Mouse (Mus musculus): ENCODE measurements around the gene Fancb. TPM values are rescaled to one million over a fixed set of nuclear protein-coding genes. Genes with fewer than 3 reads are reported as not detected.

The Fancb gene
- polyA plus RNA-seq, 1 experiment from 2014 or later = 3.3 TPM

DNA sequence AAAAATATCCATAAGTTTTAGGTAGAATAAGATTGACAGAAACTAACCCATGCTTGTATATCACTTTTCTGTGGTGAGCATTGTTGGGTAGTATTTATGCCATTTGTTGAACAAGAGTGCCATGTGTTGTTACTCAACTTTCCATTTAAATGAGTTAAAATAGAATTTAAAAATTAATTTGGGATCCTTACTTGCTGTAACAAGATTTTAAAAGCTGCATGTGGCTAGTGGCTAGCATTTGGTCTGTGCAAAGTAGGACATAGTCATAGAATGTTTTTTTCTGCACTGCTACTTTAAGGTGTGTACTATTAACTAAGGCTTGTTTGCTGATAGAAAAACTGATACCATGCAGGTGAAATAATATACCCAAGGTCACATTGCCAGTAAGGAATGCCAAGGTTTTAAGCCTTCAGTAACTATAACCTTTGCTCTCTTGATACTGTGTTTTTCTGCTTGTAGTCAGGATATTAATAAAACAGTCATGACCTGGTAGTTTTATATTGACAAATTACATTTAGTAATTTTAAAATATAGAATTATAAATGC, 24.5 kb downstream of the Fancb start, which contains the start of gene Gm17604:
Gene Gm17604 (minus strand): TSS at position 51 of the 546 bp plus-strand sequence.
- no peak within 1 kb of the TSS for H3K4me2 ChIP-seq (replicated peaks)
- H3K27me3 ChIP-seq (ENCODE audit: control insufficient read depth, insufficient read depth, low read length) = peaks cover 4% of the 10 kb centered on the region; the same call in 1 of the 2 replicates
- no peak for DNase-seq (ENCODE audit: low spot score)
- no peak within 1 kb of the TSS for H3K4me3 ChIP-seq (replicated peaks; ENCODE audit: low read length)
- no peaks in the 10 kb centered on the region for H3K4me1 ChIP-seq (replicated peaks; ENCODE audit: control insufficient read depth, insufficient read depth, low read length)
- ATAC-seq (ENCODE audit: low FRiP score) = no peak
- no peaks in the 10 kb centered on the region for H3K36me3 ChIP-seq (replicated peaks; ENCODE audit: control insufficient read depth, insufficient read depth)
- H3K27ac ChIP-seq = no peak within 1 kb of the TSS
- H3K9ac ChIP-seq = no peak within 1 kb of the TSS
- H3K9me3 ChIP-seq (ENCODE audit: control insufficient read depth, low read length) = no peaks in the 10 kb centered on the region

Other genes starting within 250 kb of the Fancb start
- 21.6 and 22.6 TPM in 2 replicates for gene Mospd2, start 217 bp upstream of the Fancb start, polyA plus RNA-seq (2014; fragmentation: Nextera tagmentation; extraction: Ambion mirVana)
- gene Gm17604, start 24.2 kb downstream of the Fancb start, polyA plus RNA-seq (2014; fragmentation: Nextera tagmentation; extraction: Ambion mirVana) = not detected in 2 replicates